Mouse (Mus musculus) G1E-ER4 (cell line): ENCODE data around the gene Pvalb. TPM values are rescaled to one million over a fixed set of nuclear protein-coding genes. Genes with fewer than 3 reads are reported as not detected.

Source experiments
- GATA1 ChIP-seq: IDR thresholded peaks from one replicate; pipeline ENCODE4 v1.8.0; 2012; ENCODE audit warnings: low read length, inconsistent platforms
- polyA plus RNA-seq: library from polyadenylated mRNA; stranded (reverse); fragments of >175 nt; gene quantifications from 2 replicates; pipeline ENCODE4 v1.2.3, GENCODE M21; 2012

Gene Pvalb
- polyA plus RNA-seq, 1 experiment = not detected

GRCm38 (mm10) chr15:78148565-78148964, 57.6 kb downstream of the Pvalb start:
- no peak for TF ChIP-seq GATA1

Other genes starting within 250 kb of the Pvalb start
- gene Foxred2, start 249.7 kb downstream of the Pvalb start, polyA plus RNA-seq = not detected in 2 replicates
- gene Eif3d, start 235.6 kb downstream of the Pvalb start, polyA plus RNA-seq = 47.4 and 77.0 TPM in 2 replicates
- not detected in 2 replicates for gene Cacng2, start 86.4 kb downstream of the Pvalb start, polyA plus RNA-seq
- gene Ift27, start 32.3 kb downstream of the Pvalb start, polyA plus RNA-seq = 126 and 153 TPM in 2 replicates
- 0.10 and 1.4 TPM in 2 replicates for gene Ncf4, start 38.4 kb upstream of the Pvalb start, polyA plus RNA-seq
- 1.8 and 2.3 TPM in 2 replicates for gene Csf2rb2, start 99.3 kb upstream of the Pvalb start, polyA plus RNA-seq
- 14.2 and 25.8 TPM in 2 replicates for gene Csf2rb, start 119.4 kb upstream of the Pvalb start, polyA plus RNA-seq
- not detected in 2 replicates for gene Tex33, start 189.5 kb upstream of the Pvalb start, polyA plus RNA-seq
- 4.8 and 4.9 TPM in 2 replicates for gene Tst, start 199.5 kb upstream of the Pvalb start, polyA plus RNA-seq
- gene Mpst, start 200.0 kb upstream of the Pvalb start, polyA plus RNA-seq = 123 and 135 TPM in 2 replicates
- gene Kctd17, start 222.2 kb upstream of the Pvalb start, polyA plus RNA-seq = not detected in 2 replicates